Mouse (Mus musculus) embryonic facial prominence, embryonic 15.5 days (tissue): Measurements from ENCODE around the gene Qrich2. TPM values are rescaled to one million over a fixed set of nuclear protein-coding genes. Genes with fewer than 3 reads are reported as not detected.

Source experiments
- ATAC-seq: fragments of 200-750 bp; cut with Nextera tagmentation; 2 replicates; pipeline ENCODE4 v1.8.0; 2017; ENCODE audit warnings: low read depth, moderate TSS enrichment; ENCODE audit not compliant: insufficient number of reproducible peaks, low FRiP score, low TSS enrichment
- H3K27ac ChIP-seq: fragments of 300-500 bp; sonication (generic); replicated peaks from 2 replicates; pipeline ENCODE4 v1.5.1; 2015; ENCODE audit warnings: mild to moderate bottlenecking, inconsistent platforms
- H3K27me3 ChIP-seq: fragments of 300-500 bp; sonication (generic); 2 replicates; pipeline ENCODE4 v1.6.1; 2015; ENCODE audit warnings: inconsistent platforms
- H3K36me3 ChIP-seq: fragments of 300-500 bp; sonication (generic); 2 replicates; pipeline ENCODE4 v1.6.1; 2015; ENCODE audit warnings: mild to moderate bottlenecking, inconsistent platforms
- H3K4me1 ChIP-seq: fragments of 300-500 bp; sonication (generic); 2 replicates; pipeline ENCODE4 v1.6.1; 2015; ENCODE audit warnings: inconsistent platforms
- H3K4me2 ChIP-seq: fragments of 300-500 bp; sonication (generic); replicated peaks from 2 replicates; pipeline ENCODE4 v1.6.1; 2015; ENCODE audit warnings: mild to moderate bottlenecking, inconsistent platforms
- H3K4me3 ChIP-seq: fragments of 300-500 bp; sonication (generic); replicated peaks from 2 replicates; pipeline ENCODE4 v1.5.1; 2015; ENCODE audit warnings: mild to moderate bottlenecking, inconsistent platforms
- H3K9ac ChIP-seq: fragments of 300-500 bp; sonication (generic); 2 replicates; pipeline ENCODE4 v1.6.1; 2015; ENCODE audit warnings: inconsistent platforms
- H3K9me3 ChIP-seq: fragments of 300-500 bp; sonication (generic); replicated peaks from 2 replicates; pipeline ENCODE4 v1.6.1; 2016; ENCODE audit warnings: inconsistent platforms
- WGBS: fragments of 180-500 bp; shearing (Covaris S2); methylation state at CpG from one replicate; pipeline ENCODE4 v1.1.7; 2015; 5-methylcytosine and 5-hydroxymethylcytosine counted together
- polyA plus RNA-seq: library from polyadenylated mRNA; unstranded; fragments of >200 nt; fragmentation: Nextera tagmentation; extraction: Ambion mirVana; gene quantifications from 2 replicates; pipeline ENCODE4 v1.2.1, GENCODE M21; 2015

Gene Qrich2
- 0.09 and 0.16 TPM in 2 replicates for polyA plus RNA-seq

DNA sequence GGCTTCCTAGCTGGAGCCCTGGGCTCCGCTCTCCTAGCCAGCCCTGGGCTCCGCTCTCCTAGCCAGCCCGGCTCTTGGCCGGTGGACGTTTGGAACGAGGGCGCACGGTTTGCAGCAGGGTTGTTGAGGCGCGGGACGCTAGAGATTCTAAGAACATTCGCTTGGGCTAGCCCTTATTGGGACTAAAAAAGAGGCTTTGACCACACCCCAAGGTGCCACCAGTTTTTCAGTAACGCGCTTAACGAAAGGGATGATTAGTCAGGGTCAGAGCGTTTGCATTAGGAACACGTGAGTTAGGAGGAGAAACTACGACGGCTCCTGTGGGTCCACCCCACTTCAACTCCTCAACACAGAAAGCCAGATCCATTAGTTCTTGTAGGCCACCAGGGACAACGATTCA is at the start of gene Qrich2:
Qrich2 (minus strand) TSS at position 101 of the 400 bp plus-strand sequence.
- Histone ChIP-seq H3K4me1 (peaks cover 5% of the 10 kb centered on the region), H3K4me2 (no peak within 1 kb of the TSS), H3K27ac (no peak within 1 kb of the TSS), H3K9ac (no peak within 1 kb of the TSS), H3K36me3 (peaks cover 16% of the 10 kb centered on the region), H3K27me3 (0 out of 2 replicates have a peak, but pooled peaks cover 2% of the 10 kb centered on the region), H3K9me3 (no peaks in the 10 kb centered on the region), H3K4me3 (no peak within 1 kb of the TSS)
- WGBS, result 65% methylated on average over 20 of the region's 20 CpGs
- no peak for ATAC-seq

DNA sequence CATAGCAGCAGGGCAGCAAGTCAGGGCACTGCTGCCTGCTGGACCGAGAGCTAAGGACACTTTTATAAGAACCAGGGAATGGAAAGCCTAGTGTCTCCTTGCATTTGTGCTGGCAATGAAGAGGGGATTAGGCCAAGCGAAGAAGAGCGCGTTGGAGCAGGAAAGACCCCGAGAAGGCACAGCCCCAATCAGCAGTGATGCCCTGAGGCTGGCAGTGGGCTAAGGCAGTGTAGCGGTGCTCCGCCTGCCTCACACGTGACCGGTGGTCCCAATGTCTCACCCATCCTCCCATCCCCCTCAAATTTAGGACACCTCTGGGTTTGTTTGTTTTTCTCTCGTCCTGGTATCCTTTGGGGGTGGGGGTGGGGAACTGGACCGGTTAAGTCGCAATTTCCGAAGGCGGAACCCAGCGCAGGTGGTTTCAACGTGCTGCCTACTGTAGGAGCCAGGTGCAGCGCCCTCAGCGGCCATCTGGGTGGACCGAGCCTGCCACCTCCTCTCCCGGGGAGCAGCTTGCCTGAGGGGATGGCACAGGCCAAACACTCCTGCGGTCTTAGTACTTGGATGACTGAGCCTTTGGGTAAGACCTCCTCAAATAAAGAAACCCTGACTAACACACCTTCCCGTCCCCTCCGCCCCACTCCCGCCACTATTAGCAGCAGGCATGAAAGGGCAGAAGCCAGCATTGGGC is 49.4 kb upstream of the Qrich2 start:
- no peaks in the 10 kb centered on the region for H3K36me3 ChIP-seq
- WGBS, result 15% methylated on average over 24 of the region's 24 CpGs
- no peak overlapping the region for H3K4me3 ChIP-seq
- H3K4me1 ChIP-seq, result peaks cover 16% of the 10 kb centered on the region
- no peak for ATAC-seq
- H3K4me2 ChIP-seq, result 0 out of 2 replicates have a peak overlapping the region, but pooled peaks have one; percentile 12
- H3K27me3 ChIP-seq, result no peaks in the 10 kb centered on the region
- H3K9me3 ChIP-seq, result no peaks in the 10 kb centered on the region
- H3K27ac ChIP-seq, result no peak overlapping the region
- H3K9ac ChIP-seq, result no peak overlapping the region

GRCm38 (mm10) chr11:116513531-116514038 is 47.5 kb upstream of the Qrich2 start:
- WGBS, result 65% methylated on average over 4 of the region's 4 CpGs
- Histone ChIP-seq H3K9ac (no peak overlapping the region), H3K9me3 (no peaks in the 10 kb centered on the region), H3K27ac (no peak overlapping the region), H3K27me3 (no peaks in the 10 kb centered on the region), H3K36me3 (no peaks in the 10 kb centered on the region), H3K4me2 (no peak overlapping the region), H3K4me1 (peaks cover 16% of the 10 kb centered on the region), H3K4me3 (no peak overlapping the region)
- no peak for ATAC-seq

DNA sequence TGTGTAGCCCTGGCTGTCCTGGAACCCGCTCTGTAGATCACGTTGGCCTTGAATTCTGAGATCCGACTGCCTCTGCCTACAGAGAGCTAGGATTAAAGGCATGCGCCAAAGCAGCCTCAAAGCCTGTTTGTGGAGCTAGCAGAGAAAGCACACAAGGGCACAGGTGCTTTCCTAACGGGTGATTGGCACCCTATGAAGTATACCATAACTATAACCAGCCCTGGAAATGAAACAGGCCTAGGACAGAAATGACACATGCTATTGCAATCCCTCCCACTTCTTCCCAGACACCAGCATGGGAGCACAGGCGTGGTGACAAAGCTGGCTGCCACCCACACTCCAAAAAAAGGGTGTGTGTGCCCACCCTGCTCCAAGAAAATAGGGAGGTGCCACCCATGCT is 46.9 kb upstream of the Qrich2 start:
- H3K4me1 ChIP-seq, result peaks cover 10% of the 10 kb centered on the region
- 78% methylated on average over 6 of the region's 6 CpGs for WGBS
- no peak for ATAC-seq
- no peaks in the 10 kb centered on the region for H3K36me3 ChIP-seq
- no peaks in the 10 kb centered on the region for H3K9me3 ChIP-seq
- H3K27ac ChIP-seq, result no peak overlapping the region
- H3K4me3 ChIP-seq, result no peak overlapping the region
- no peak overlapping the region for H3K9ac ChIP-seq
- H3K4me2 ChIP-seq, result no peak overlapping the region
- H3K27me3 ChIP-seq, result no peaks in the 10 kb centered on the region

GRCm38 (mm10) chr11:116512154-116512553 is 46.1 kb upstream of the Qrich2 start:
- Histone ChIP-seq H3K4me3 (no peak overlapping the region), H3K36me3 (no peaks in the 10 kb centered on the region), H3K9ac (no peak overlapping the region), H3K9me3 (no peaks in the 10 kb centered on the region), H3K4me2 (no peak overlapping the region), H3K4me1 (peaks cover 7% of the 10 kb centered on the region), H3K27ac (no peak overlapping the region), H3K27me3 (no peaks in the 10 kb centered on the region)
- no peak for ATAC-seq
- WGBS, result 89% methylated on average over 7 of the region's 7 CpGs

DNA sequence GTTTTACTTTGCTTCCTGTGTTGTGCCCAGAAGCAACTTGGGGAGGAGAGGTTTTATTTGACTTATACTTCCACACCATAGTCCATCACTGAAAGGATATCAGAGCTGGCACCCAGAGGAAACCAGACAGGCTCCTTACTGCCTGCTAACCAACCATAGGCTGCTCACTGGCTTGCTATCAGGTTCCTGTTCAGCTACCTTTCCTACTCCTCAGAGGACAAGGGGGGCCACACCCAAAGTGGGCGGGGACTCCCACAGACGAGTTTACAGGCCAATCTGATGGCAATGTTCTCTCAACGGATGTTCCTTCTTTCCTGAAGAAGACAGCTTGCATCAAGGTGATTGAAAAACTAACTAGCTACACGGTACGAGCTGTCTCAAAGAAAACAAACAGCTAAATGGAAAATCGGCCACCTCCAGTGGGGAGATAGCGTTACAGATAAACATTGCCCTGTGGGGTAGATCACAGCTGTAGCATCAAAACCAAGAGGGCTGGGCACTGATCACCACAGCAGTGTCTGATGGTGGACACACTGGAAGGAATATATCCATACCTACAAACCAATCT is 45.3 kb upstream of the Qrich2 start:
- WGBS, result 65% methylated on average over 7 of the region's 7 CpGs
- ATAC-seq, result no peak

GRCm38 (mm10) chr11:116508689-116509088 is 42.6 kb upstream of the Qrich2 start:
- 15% methylated on average over 2 of the region's 2 CpGs for WGBS
- H3K27me3 ChIP-seq, result no peaks in the 10 kb centered on the region
- no peak overlapping the region for H3K9ac ChIP-seq
- H3K4me3 ChIP-seq, result no peak overlapping the region
- H3K4me1 ChIP-seq, result no peaks in the 10 kb centered on the region; the same call in 1 of the 2 replicates
- no peaks in the 10 kb centered on the region for H3K9me3 ChIP-seq
- H3K27ac ChIP-seq, result no peak overlapping the region; the same call in 1 of the 2 replicates
- no peaks in the 10 kb centered on the region for H3K36me3 ChIP-seq
- no peak overlapping the region for H3K4me2 ChIP-seq
- peak; percentile 72 for ATAC-seq

More for the DNA sequence above, 45.3 kb upstream of the Qrich2 start:
- Histone ChIP-seq H3K27me3 (no peaks in the 10 kb centered on the region), H3K36me3 (no peaks in the 10 kb centered on the region), H3K4me1 (peaks cover 7% of the 10 kb centered on the region), H3K27ac (no peak overlapping the region), H3K9me3 (no peaks in the 10 kb centered on the region), H3K4me2 (no peak overlapping the region), H3K4me3 (no peak overlapping the region), H3K9ac (no peak overlapping the region)

- no peaks in the 10 kb centered on the region for H3K9me3 ChIP-seq
- no peak overlapping the region for H3K27ac ChIP-seq
- peaks cover under 1% of the 10 kb centered on the region; the same call in 1 of the 2 replicates for H3K4me1 ChIP-seq
- no peak overlapping the region for H3K4me3 ChIP-seq
- no peak overlapping the region for H3K4me2 ChIP-seq
- H3K36me3 ChIP-seq, result no peaks in the 10 kb centered on the region
- no peak for ATAC-seq
- no peak overlapping the region for H3K9ac ChIP-seq
- 79% methylated on average over 17 of the region's 17 CpGs for WGBS
- H3K27me3 ChIP-seq, result no peaks in the 10 kb centered on the region
Measured at GRCm38 (mm10) chr11:116506151-116506875, 40.3 kb upstream of the Qrich2 start.

- Histone ChIP-seq H3K4me1 (peaks cover 5% of the 10 kb centered on the region; the same call in 1 of the 2 replicates), H3K36me3 (no peaks in the 10 kb centered on the region), H3K4me3 (no peak overlapping the region), H3K27ac (no peak overlapping the region), H3K4me2 (no peak overlapping the region), H3K9me3 (no peaks in the 10 kb centered on the region), H3K27me3 (no peaks in the 10 kb centered on the region), H3K9ac (no peak overlapping the region)
- no peak for ATAC-seq
- WGBS, result 52% methylated on average over 5 of the region's 5 CpGs
Measured at GRCm38 (mm10) chr11:116505573-116505972, 39.5 kb upstream of the Qrich2 start.

DNA sequence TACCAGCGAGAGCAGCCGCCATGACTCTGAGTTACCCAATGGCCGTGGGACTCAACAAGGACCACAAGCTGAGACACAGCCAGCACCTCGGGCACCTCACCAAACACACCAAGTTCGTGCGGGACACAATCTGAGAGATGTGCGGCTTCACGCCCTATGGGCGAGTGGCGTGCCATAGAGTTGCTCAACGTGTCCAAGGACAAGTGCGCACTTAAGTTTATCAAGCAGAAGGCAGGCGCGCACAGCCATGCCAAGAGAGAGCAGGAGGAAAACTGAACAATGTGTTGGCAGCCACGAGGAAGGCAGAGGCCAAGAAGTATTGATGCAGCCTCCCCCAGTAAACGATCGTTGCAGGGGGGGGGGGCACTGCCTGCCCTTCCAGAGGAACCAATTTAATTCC is 38.5 kb upstream of the Qrich2 start:
- H3K27me3 ChIP-seq, result no peaks in the 10 kb centered on the region
- no peak overlapping the region for H3K4me2 ChIP-seq
- H3K9me3 ChIP-seq, result no peaks in the 10 kb centered on the region
- no peak overlapping the region for H3K4me3 ChIP-seq
- H3K4me1 ChIP-seq, result peaks cover 5% of the 10 kb centered on the region; the same call in 1 of the 2 replicates
- H3K9ac ChIP-seq, result no peak overlapping the region
- H3K36me3 ChIP-seq, result no peaks in the 10 kb centered on the region
- H3K27ac ChIP-seq, result no peak overlapping the region
- 76% methylated on average over 17 of the region's 17 CpGs for WGBS
- ATAC-seq, result no peak
